ENCODE assay signal across 8 mouse cellular contexts in the genomic region with DNA sequence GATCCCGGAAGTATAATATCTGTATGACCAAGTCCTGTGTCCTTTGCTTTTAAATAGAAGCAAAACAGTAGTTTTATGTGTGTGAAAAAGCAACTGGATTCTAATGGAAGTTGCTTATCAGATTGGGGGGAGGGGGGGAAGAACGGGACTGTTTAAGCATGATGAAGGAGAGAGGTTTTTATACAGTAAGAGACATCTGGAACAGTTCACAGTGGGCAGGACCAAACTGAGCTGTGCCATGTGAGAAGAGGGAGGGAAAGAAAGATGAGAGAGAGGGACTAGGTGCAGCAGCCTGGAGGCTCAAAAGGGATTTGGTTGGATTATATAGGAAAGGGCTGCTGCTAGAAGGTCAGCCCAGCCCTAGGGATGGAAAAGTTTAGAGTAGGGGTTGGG. TPM values are rescaled to one million over a fixed set of nuclear protein-coding genes. Genes with fewer than 3 reads are reported as not detected.
DNase-seq lines count a peak whose midpoint lies in the region; ATAC-seq and TF ChIP-seq lines count a peak whose summit lies in the region.

No protein-coding gene starts in this region.

- H3K4me3 ChIP-seq in intestine, embryonic 16.5 days (ENCODE audit: low read length), result peak overlapping the region; percentile 68
- peak overlapping the region; percentile 66 for H3K4me3 ChIP-seq in midbrain, postnatal 0 days (ENCODE audit: low read depth, low read length)

- DNase-seq in embryo, embryonic 10 days (ENCODE audit: low spot score), result peak; percentile 7
- no peak for DNase-seq in embryo, embryonic 9.5 days (ENCODE audit: extremely low spot score)
- peak; percentile 2 for DNase-seq in thymus, postnatal 25 days
- DNase-seq in thymus, postnatal 4 days, result no peak
- no peak for DNase-seq in midbrain, postnatal 0 days (ENCODE audit: low spot score)
- no peak for DNase-seq in gastrocnemius, postnatal 14 days
- DNase-seq in natural killer cell, adult 2 months (ENCODE audit: low spot score in 2 of 2), result no peak

- 2% methylated on average over 2 of the region's 2 CpGs for WGBS in intestine, embryonic 16.5 days
- WGBS in midbrain, postnatal 0 days, result 3% methylated on average over 2 of the region's 2 CpGs

- peak overlapping the region; percentile 85 for H3K9ac ChIP-seq in intestine, embryonic 16.5 days (ENCODE audit: low read depth, low read length)
- peak overlapping the region; percentile 83 for H3K9ac ChIP-seq in midbrain, postnatal 0 days (replicated peaks; ENCODE audit: low read length, poor library complexity, severe bottlenecking)

- ATAC-seq in intestine, embryonic 16.5 days, result peak; percentile 83
- peak; percentile 78 for ATAC-seq in midbrain, postnatal 0 days (ENCODE audit: low FRiP score)

- H3K9me3 ChIP-seq in intestine, embryonic 16.5 days (ENCODE audit: control insufficient read depth, low read length), result no peaks in the 10 kb centered on the region
- H3K9me3 ChIP-seq in midbrain, postnatal 0 days (ENCODE audit: low read length), result no peaks in the 10 kb centered on the region

- no peaks in the 10 kb centered on the region; the same call in 1 of the 2 replicates for H3K4me1 ChIP-seq in intestine, embryonic 16.5 days (ENCODE audit: control insufficient read depth, insufficient read depth, low read length)
- H3K4me1 ChIP-seq in midbrain, postnatal 0 days (ENCODE audit: insufficient read depth, low read length), result no peaks in the 10 kb centered on the region

- peak overlapping the region; percentile 80 for H3K27ac ChIP-seq in intestine, embryonic 16.5 days (ENCODE audit: low read length)
- H3K27ac ChIP-seq in midbrain, postnatal 0 days (ENCODE audit: low read depth, low read length), result peak overlapping the region; percentile 7

- H3K36me3 ChIP-seq in intestine, embryonic 16.5 days (ENCODE audit: control insufficient read depth, insufficient read depth, low read length), result no peaks in the 10 kb centered on the region
- H3K36me3 ChIP-seq in midbrain, postnatal 0 days (ENCODE audit: insufficient read depth, low read length), result no peaks in the 10 kb centered on the region

- H3K27me3 ChIP-seq in intestine, embryonic 16.5 days (replicated peaks; ENCODE audit: control insufficient read depth, insufficient read depth, low read length), result no peaks in the 10 kb centered on the region
- no peaks in the 10 kb centered on the region for H3K27me3 ChIP-seq in midbrain, postnatal 0 days (ENCODE audit: insufficient read depth, low read length)

- TF ChIP-seq CTCF in midbrain, postnatal 0 days (IDR thresholded peaks at IDR 0.05), result no peak

- intact Hi-C loops in gastrocnemius, postnatal 14 days (cut with DNase I; ENCODE audit: low total_unique reads), result no loop called here

- peak overlapping the region; percentile 72 for H3K4me2 ChIP-seq in intestine, embryonic 16.5 days (ENCODE audit: low read depth, low read length)
- H3K4me2 ChIP-seq in midbrain, postnatal 0 days (ENCODE audit: low read depth, low read length, poor library complexity, severe bottlenecking), result peak overlapping the region; percentile 61

RNA-seq across cellular contexts. Expression of gene Chac2, which starts 0.5 kb away (rescaled TPM):
- polyA plus RNA-seq in intestine, embryonic 16.5 days (2015; fragmentation: Nextera tagmentation; extraction: Ambion mirVana), result 17.2 and 20.2 TPM in 2 replicates
- 19.0 and 22.4 TPM in 2 replicates for total RNA-seq in midbrain, postnatal 0 days (2014; rRNA removed)
- polyA plus RNA-seq in midbrain, postnatal 0 days (2015; fragmentation: Nextera tagmentation; extraction: Ambion mirVana), result 35.2 and 35.3 TPM in 2 replicates
- 10 to 100 TPM; 12.3 to 15.2 TPM for total RNA-seq in gastrocnemius, postnatal 14 days (2021)

RNA-seq across cellular contexts. Expression of gene Erlec1, which starts 32.5 kb away (rescaled TPM):
- polyA plus RNA-seq in intestine, embryonic 16.5 days (2015; fragmentation: Nextera tagmentation; extraction: Ambion mirVana), result 8.2 and 9.4 TPM in 2 replicates
- 11.1 and 15.2 TPM in 2 replicates for total RNA-seq in midbrain, postnatal 0 days (2014; rRNA removed)
- 10.1 and 12.5 TPM in 2 replicates for polyA plus RNA-seq in midbrain, postnatal 0 days (2015; fragmentation: Nextera tagmentation; extraction: Ambion mirVana)
- total RNA-seq in gastrocnemius, postnatal 14 days (2021), result 10 to 100 TPM; 29.3 to 34.8 TPM

Comparison
In these comparisons a context has a peak if more than half of its experiments do, and no peak if none do; other contexts are left out.
1. DNase-seq: peak in embryo, embryonic 10 days (single experiment) and thymus, postnatal 25 days (single experiment); none in embryo, embryonic 9.5 days (single experiment), thymus, postnatal 4 days (single experiment), midbrain, postnatal 0 days (single experiment), gastrocnemius, postnatal 14 days (single experiment) and natural killer cell, adult 2 months (0 of 2).